Mouse (Mus musculus): ENCODE results near the gene Mettl27.

DNA sequence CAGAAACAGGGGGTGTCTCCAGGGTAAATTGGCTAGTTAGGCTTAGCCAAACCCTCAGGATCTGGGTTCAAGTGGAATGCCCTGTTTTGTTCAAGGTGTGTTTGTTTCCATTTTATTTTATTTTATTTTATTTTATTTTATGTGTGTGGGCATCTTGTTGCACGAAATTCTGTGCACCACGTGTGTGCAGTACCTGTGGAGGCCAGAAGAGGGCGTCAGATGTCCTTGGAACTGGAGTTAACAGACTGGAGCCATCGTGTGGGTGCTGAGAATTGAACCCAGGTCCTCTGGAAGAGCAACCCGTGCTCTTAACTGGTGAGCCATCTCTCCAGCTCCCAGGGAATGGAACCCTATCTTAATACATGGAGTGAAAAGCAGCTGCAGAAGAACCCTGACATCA lies 39.5 kb upstream of the Mettl27 start:
- TF ChIP-seq CTCF (IDR thresholded peaks at IDR 0.05; ENCODE audit: extremely low read depth, insufficient read depth, low read length) (no peak), POLR2A (IDR thresholded peaks at IDR 0.05; ENCODE audit: extremely low read depth, insufficient read depth, low read length) (no peak)

Data from cortical plate, adult 2 months (tissue).